Mouse (Mus musculus): Measurements from ENCODE around the gene Tmem223. TPM values are rescaled to one million over a fixed set of nuclear protein-coding genes. Genes with fewer than 3 reads are reported as not detected.

The Tmem223 gene
- total RNA-seq (2023), result 39.0 TPM

GRCm38 (mm10) chr19:8770567-8771270 is at the start of gene Tmem223:
Gene Tmem223 (plus strand): TSS chr19:8770996.

DNA sequence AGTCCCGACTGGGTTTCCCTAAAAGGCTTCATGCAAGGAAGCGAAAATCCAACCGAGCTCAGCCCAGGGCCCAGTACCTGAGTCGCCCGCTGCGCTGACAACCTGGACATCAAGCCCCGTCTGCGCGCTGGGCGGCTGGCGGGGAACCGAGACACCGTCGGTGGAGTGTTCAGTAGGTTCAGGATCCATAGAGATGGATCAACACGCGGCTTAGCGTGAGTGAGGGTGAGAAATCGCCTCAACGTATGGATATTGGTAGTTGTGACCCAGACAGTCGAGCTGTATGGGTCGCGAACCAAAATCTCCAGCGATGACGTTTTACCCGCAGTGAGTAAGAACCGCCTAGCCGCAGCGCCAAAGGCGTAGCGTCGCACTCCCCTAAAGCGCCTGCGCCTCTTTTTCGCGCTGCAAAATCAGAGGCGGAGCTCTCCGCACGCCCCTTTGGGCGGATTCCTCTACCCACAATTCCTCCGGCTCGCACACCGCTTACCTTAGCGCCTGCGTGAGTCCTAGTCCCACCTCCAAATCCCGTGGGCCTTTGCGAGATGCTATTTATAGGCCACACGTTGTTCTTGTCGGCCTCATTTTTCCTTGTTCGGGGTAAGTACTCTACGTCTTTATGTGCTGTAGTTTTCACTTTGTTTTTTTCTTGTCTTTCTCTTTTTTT is 47.8 kb upstream of the Tmem223 start, which contains the start of gene Slc3a2:
Slc3a2 (minus strand) TSS at position 463 of the 667 bp plus-strand sequence.

GRCm38 (mm10) chr19:8735389-8736159 is 35.2 kb upstream of the Tmem223 start, which contains the start of gene Wdr74:
Gene Wdr74 (plus strand): TSS chr19:8735827.

DNA sequence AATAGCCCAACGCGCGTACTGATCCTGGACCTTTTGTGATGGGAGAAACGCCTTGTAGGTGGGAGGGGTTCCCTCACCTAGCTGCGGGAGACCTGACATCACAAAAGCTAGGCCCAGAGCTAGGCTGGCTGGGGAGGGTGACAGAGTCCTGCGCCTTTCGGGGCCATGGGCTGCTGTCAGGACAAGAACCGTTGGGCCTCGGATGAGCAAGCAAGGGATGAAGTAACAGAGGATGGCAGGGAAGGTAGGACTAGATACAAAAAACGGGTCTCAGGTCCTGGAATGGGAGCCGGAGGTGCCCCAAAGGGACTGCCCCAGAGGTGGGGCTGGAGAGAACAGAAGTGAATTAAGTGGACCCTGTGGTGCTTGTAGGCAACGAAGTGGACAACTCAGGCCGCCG is 30.2 kb upstream of the Tmem223 start, which contains the start of gene 1700092M07Rik:
1700092M07Rik (plus strand) TSS at position 116 of the 400 bp plus-strand sequence.

GRCm38 (mm10) chr19:8741243-8741869 is 29.4 kb upstream of the Tmem223 start, which contains the start of gene Stx5a:
Gene Stx5a (plus strand): TSS chr19:8741413.

GRCm38 (mm10) chr19:8756635-8757387 is 14.0 kb upstream of the Tmem223 start, which contains the start of gene Nxf1:
Gene Nxf1 (plus strand): TSS chr19:8757073.

DNA sequence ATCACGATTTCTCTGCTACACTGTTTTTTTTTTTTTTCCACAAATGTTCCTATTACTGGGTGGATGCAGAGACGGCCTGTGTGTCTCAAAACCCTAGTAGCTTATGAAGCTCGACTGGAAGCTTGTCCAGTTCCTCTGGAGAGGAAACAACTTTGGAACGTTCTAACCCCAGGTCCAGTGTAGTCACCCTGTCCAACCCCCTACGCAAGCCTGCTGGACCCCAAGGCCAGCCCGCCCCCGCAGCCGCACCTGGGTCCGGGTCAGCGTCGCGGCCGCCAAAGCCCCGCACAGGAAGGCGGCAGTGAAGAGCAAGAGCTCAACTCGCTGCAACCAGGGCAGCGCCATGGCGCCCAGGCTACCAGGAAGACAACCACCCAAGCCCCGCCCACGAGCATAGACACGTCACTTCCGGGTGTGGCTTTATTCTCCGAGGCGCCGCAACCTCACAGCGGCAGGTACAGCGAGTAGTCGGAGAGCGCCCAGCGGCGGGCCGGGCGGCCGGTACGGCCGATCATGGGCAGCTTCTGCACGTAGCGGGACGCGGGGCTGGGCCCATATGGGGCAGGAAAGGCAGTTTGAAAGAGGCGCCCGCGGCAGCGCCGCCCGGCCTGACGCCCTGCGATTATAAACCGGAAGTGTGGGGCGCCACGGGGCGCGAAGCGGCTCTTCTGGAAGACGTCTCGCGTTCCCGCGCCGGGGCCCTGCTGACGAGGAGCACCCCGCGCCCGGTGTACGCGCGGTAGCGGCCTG is 3.5 kb downstream of the Tmem223 start, which contains the start of gene Tmem179b:
Tmem179b (minus strand) TSS at position 382 of the 750 bp plus-strand sequence.

GRCm38 (mm10) chr19:8786008-8786781 is 15.4 kb downstream of the Tmem223 start, which contains the start of gene Taf6l:
Gene Taf6l (minus strand): TSS chr19:8786417.

DNA sequence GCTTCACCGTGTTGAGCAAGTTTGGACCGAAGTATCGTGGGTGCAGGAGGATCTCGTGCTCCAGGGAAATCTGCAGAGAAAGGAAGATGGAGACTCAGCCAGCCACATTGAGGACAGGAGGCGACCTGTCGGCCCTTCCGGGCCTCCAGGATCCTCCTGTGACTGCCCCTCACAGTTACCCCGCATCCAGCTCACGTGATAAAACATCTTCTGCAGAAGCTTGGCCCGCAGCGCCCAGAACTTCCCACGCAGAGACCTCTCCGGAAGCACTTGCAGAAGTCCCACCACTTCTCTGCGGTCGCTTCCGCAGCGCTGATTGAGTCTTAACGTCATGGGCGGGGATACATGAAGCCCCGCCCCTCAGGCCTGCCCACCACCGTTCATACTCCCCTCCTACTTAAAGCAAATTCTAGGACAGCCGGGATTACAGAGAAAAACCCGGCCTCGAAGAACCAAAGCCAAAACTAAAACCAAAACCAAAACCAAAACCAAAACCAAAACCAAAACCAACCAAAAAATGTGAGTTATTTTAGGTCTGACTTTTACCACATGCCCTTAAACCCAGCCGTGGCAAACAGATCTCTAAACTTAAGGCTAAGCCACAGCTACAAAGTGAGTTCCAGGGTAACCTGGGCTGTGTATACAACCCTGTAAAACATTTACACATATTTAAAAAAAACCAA is 27.6 kb downstream of the Tmem223 start, which contains the start of gene Polr2g:
Polr2g (minus strand) TSS at position 314 of the 683 bp plus-strand sequence.

DNA sequence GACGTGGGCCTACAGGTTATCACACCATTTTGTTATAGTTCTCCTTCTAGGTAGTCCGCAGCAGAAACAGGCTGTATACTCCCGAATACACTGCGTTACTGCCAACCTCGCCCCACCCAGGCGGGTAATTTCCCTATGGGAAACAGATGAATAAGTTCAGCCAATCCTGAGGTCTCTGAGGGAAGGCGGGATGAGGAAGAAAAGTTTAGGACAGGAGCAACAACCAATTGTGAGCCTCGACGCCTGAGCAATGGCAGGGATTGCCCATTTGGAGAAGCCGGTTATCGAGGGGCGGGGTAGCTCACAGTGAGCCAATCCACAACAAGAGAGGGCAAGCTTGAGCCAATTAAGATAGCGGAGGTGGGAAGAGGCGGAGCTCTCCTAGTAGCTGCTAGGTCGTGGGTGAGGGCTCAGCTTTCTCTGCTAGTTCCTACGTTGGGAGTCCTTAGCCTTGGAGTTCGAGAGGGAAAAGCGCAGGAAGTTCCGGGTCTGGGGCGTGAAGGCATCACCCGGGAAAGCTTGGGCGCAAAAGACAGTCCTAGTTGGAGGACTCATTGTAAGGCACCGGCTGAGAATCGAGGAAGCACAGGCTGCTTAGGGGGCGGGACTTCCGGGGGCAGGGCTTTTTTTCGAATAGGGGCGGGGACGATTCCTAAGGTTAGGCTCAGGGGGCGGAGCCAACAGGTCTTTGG is 31.5 kb downstream of the Tmem223 start, which contains the start of gene Zbtb3:
Zbtb3 (plus strand) TSS at position 426 of the 692 bp plus-strand sequence.

DNA sequence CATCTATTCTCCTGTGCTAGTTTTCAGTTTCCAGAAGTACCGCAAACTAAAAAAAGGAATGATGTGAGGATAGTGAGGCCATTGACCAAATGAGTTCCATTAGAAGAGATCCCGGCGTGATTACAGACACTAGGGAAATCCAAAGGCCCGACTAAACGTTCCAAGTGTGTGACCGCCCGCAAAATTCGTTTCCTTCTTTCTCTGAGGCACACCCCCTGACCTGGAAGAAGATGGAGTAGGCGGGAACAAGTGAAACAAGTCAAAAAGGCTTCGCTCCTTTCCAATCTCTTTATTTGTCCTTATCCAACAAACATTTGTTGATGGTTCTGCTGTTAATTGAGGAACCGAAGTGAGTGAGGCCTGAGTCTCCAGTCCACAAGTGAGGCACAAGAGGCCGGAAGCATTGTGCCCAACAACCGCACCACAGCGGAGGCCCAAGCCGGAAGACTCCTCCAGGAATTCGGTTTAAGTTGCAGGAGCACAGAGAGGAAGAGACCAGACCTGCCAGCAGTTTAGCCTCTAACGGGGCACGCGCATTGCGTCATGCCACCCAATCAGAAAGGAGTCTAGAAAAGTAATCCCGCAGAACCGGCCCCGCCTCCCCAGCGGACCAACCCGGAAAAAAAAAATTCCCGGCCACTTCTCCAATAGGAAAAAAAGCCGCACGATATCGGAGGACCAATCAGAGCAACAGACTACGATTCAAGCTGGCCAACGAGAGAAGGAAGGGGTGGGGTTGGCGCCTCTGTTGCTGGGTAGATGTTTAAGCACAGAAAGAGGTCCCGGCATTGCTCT is 48.2 kb downstream of the Tmem223 start, which contains the start of gene Ttc9c:
Ttc9c (minus strand) TSS at position 533 of the 795 bp plus-strand sequence.

GRCm38 (mm10) chr19:8819596-8820423 is 49.0 kb downstream of the Tmem223 start, which contains the start of gene Hnrnpul2:
Gene Hnrnpul2 (plus strand): TSS chr19:8820010.

